Mouse (Mus musculus) ES-Bruce4 (cell line): ENCODE measurements around the gene Ifit2.
"Not testable (repeated sequence)": the region's sequence is repeated elsewhere in the genome, so short reads cannot be mapped to it uniquely, and the experiment has no call there.

ENCODE experiments used
- CTCF ChIP-seq: IDR thresholded peaks from one replicate; pipeline ENCODE4 v1.8.1; 2011; ENCODE audit warnings: low read depth, low read length
- POLR2A ChIP-seq: IDR thresholded peaks from one replicate; pipeline ENCODE4 v1.8.1; 2011; ENCODE audit warnings: low read length; ENCODE audit not compliant: insufficient read depth

GRCm38 (mm10) chr19:34607237-34608051, 57.0 kb downstream of the Ifit2 start, which contains the start of gene Ifit3b:
- TF ChIP-seq CTCF, POLR2A: not testable (repeated sequence)
